Mouse (Mus musculus) T-helper 1 cell (primary cell): ENCODE measurements around the gene Clstn2.

ENCODE experiments used
- in situ Hi-C: fragments of 300-600 bp; cut with MboI, MseI; formaldehyde crosslinking; loops from one replicate; pipeline ENCODE4 v1.15.1; 2025; ENCODE audit warnings: high pct_unique_total_duplicates

Clstn2 gene

GRCm38 (mm10) chr9:97476961-97477360, 556.0 kb downstream of the Clstn2 start:
- in situ Hi-C loops = no loop called here

DNA sequence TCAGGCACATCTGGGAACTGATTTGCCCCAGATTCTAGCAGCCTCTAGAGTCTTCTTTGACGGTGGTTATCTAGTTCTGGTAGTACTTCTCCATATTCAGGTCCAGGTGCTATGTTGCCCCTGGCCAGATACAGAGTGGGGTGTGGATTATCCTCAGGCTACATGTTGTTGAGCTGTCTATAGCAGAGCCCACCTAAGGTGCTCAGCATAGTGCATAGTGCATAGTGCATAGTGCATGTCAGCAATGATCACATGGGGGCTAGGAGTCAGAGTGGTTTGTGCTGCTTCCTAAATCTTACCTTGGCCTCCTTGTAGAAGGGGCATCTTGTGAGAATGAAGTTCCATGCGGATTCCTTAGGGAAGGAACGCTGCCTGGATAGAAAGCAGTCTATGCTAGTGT, 556.5 kb downstream of the Clstn2 start:
- in situ Hi-C loops = no loop called here

DNA sequence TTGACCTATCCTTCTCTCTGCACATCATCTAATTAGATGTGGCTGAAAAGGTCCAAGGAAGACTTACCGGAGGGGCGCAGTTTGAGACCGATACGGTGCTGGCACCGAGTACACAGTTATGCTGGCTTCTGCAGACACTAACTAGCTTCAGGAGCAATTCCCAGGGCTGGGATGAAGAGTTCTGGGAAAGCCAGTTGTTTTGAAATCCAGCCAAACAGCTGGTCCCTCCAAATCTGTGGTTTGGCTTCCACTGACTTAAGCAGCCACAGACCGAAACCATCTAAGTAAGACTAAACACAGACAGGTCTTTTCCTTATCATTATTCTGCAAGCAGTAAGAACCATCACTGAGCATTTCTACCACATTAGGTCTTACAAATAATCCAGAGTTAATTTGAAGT, 558.1 kb downstream of the Clstn2 start:
- in situ Hi-C loops = no loop called here

DNA sequence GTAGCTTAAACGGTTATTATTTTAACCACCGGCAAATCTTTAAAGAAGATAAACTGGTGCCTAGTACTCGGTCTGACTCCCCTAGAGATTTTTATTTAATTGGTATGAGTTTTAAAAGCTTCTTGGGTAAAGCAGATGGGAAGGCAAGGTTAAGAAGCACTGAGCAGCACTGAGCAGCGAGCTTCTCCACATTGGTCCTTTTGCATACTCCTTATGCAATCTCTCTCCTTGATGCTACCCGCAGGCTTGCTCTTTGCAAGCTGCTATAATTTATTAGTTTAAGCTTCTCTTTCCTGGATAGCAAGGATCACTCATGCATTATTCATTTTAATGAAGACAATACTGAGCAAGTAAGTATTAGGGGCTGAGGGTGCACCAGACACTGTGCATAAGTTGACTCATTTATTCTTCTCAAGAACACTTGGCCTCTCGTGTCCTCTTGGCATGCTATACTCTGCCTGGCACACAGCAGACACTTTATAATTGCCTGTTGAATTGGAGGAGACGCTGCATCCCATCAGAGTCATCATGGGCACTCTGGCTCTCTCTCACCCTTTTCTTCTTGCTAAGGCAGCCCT, 561.9 kb downstream of the Clstn2 start:
- in situ Hi-C loops = no loop called here

DNA sequence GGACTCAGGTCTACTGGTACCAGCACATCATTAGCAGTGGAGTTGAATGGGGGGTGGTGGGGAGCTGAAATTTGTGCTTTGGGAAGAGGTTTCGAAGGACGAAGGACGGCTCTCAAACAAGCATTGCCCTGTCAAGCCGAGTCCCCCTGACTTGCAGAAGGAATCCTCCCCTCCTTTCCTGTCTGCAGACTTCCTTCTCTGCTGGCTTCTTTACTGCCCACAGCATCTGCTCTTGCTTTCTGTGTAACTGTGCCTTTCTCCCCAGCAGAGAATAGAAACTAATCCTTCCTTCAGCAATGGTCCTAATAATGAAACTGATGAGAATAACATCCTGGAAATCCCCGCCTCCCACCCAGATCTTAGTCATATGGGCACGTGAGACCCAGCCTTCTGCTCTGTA, 572.5 kb downstream of the Clstn2 start:
- in situ Hi-C loops = no loop called here

DNA sequence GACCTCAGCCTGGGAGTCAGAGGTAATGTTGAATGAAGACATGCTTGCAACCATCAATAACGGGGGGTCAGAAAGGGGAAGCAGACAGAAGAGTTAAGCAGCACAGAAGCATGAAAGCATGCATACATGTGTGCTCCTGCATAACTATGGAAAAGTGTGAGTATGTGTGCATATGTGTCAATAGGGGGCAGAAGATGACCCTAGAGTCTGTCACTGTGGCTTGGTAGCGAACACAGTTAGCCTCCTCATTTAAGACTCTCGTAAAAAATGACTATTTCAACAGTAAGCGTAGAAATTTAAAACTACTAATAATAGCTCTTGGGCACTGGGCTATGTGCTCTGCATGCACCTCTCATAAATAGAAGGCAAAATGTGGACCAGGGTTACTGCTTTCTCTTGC, 573.2 kb downstream of the Clstn2 start:
- in situ Hi-C loops = no loop called here

DNA sequence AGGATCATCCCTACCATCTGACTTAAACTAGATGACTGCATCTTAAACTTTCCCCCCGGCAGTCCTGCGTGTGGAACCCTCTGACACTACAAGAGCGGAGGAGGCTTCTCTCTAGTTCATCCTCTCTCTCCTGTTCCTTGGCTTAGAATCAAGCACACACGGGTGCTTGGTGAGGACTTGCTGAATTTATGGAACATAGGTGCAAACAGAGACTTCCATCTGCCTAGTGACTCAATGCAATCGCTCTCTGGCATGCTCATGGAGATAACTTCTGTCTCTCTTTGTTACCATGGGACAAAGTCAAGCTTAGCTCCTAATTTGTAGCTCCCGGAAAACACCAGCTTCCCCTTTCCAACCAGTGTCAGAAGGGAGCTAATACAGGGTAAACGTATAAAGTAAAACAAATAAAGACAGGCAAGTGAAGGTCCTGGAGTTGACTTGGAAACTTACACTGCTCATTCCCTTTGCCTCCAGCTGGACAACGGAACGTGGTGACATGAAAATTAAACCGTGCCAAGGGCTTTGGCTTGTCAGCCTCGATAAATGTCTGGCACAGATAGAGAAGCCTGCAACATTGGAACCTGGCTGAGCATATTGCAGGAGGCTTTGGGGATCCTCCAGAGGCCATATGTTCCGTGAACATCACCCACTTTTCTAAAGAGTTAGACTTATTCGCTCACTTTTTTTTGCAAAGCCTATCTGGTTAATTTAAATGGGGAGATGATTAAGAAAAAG, 583.5 kb downstream of the Clstn2 start:
- in situ Hi-C loops = no loop called here

DNA sequence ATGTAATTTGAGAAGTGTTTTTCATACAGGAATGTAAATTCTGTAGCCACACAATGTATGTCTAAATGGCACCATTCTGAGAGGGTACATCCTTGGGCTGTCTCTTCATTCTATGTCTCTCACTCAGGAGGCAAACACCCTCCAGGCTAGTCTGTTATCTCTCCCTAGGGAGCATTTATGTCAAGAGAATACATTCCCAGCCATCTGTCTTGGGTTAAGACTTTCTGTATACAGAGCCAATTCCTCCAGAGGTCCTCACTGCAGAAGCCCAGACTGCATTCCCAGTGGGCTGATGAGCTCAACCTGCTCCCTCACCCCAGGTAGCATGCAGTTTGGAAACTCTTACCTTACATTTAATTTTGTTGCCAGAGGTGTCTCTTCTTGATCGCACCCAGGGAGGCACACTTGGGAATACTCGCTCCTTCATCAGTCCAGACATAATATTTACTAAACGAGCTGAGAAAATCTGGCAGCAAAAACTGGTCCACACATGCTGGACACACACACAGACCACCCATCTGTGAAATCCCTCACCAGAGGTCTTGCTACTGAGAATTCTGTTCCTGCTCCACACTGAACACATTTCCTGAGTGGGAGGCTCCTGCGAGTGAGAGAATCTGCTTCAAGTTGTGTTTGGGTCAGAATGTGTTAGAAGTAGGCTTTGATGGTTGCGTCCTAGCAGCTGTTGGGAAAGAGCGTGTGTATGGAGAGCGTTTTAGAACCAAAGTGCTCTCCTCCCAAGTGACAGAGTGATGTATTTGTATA, 592.9 kb downstream of the Clstn2 start:
- in situ Hi-C loops = no loop called here

DNA sequence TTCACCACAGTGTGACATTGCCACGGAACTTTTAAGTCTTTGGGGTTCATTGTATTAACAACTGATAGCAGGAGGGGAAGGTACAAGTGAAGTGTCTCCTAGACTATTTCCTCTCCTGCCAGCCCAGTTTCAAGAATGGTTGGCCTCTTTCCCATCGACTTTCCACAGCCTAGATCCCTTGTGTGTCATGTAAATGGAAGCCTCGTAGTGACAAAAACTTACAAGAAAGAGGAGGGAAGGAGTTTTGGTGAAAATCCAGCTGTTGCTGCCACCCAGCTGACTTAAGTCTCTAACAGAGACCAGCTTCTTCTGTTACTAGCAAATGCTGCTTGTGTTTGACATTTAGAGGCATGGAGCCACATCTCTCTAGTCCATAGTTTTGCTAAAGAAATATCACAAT, 598.3 kb downstream of the Clstn2 start:
- in situ Hi-C loops = no loop called here

DNA sequence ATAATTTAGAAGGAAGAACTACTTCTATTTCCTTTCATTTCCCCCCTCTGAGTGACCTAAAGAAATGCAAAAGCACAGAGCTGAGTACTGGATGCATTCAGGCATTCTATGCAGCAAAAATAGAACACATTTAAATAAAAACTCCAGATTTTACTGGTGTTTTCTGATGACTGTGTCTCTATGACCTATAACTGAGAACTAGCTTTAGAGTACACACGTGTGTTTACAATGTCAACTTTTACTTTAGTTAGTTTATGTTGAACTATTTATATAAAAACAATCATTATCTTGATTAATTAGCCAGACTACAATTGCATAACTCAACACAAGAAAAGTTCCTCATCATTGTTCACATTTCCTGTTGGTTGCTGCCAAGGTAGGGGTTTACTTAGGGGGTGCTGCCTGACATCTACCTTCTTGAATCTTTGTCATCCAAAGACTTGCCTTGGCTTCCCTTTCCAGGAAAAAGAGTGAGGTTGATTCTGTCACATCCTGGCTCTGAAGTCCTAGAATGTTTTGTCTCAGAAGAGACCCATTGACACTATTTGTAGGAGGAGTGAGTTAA, 603.0 kb downstream of the Clstn2 start:
- in situ Hi-C loops = no loop called here

- in situ Hi-C loops = no loop called here
Observed at GRCm38 (mm10) chr9:97428127-97428526, 604.9 kb downstream of the Clstn2 start.

DNA sequence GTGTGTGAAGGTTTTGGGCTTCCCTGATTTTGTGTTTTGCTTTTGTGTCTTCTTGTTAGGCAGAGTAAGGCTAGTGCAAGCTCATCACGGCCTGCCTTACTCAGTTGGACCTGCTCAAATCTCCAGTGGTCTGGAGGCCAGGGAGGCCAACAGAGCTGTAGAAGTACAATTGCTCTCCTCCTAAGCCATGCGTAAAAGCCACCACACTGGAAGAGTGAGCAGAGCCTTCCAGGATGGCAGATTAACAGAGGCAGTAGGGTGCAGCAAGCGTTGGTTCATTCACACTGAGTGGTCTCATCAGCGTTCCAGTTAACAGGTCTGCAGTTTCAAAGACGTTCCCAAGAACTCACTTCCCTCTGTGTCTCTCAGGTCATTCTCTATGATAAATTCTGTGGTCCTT, 612.1 kb downstream of the Clstn2 start:
- in situ Hi-C loops = no loop called here

DNA sequence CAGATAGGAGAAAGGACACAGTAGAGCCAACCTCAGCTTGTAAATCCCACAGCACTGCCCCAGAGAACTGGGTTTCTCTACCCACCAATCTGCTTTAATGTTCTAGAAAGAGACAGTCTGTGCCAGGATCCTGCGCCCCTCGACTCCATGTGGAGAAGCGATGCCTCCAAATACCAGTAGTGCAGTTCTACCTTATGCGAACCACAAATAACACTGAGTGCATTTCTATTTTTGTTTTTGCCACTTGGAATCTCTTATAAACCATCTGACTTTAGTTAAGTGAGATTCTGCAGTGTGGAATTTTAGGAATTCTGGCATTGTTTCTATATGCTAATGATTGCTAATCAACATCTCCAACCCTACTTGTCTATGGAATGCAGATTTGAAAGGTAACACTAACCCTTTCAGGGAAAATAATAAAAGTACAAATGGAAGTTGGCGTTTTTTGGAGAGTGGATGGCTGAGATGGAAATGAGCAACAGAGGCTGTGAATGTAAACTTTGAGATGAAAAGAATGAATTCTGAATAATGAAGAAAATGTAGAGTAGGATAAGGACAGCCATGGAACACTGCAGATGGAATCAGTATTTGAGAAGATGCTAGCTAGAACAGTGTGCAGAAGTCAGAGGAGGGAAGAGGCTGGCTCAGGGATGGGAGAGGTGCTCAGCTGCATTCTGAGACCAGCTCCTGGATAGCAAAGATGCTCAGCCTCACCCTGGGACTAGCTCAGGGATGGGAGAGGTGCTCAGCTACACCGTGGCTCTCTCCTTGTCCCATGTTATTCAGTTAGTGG, 617.9 kb downstream of the Clstn2 start:
- in situ Hi-C loops = no loop called here

- in situ Hi-C loops = no loop called here
Observed at GRCm38 (mm10) chr9:97408142-97408541, 624.8 kb downstream of the Clstn2 start.
